Mouse (Mus musculus) heart, adult 2 months (tissue): Measurements from ENCODE around the gene Lmo7. TPM values are rescaled to one million over a fixed set of nuclear protein-coding genes. Genes with fewer than 3 reads are reported as not detected.
A peak's percentile ranks its signal among the peaks of the same experiment; 100 is the strongest.

Source experiments
- DNase-seq, 2 experiments: peaks; one replicate each; pipeline ENCODE4 v3.0.0; 2021
- H3K27ac ChIP-seq: fragments of 200-600 bp; 2 replicates; pipeline ENCODE4 v1.8.1; 2022
- H3K27me3 ChIP-seq: fragments of 200-500 bp; 2 replicates; pipeline ENCODE4 v1.6.1; 2012; ENCODE audit warnings: mild to moderate bottlenecking, low read length, inconsistent platforms, mixed read lengths; ENCODE audit not compliant: control insufficient read depth, insufficient read depth
- H3K36me3 ChIP-seq: fragments of 200-500 bp; 2 replicates; pipeline ENCODE4 v1.6.1; 2012; ENCODE audit warnings: low read length, inconsistent platforms; ENCODE audit not compliant: control insufficient read depth, insufficient read depth
- H3K4me1 ChIP-seq: fragments of 200-500 bp; 2 replicates; pipeline ENCODE4 v1.6.1; 2011; ENCODE audit warnings: low read length; ENCODE audit not compliant: control insufficient read depth, insufficient read depth
- H3K4me3 ChIP-seq: fragments of 200-600 bp; 2 replicates; pipeline ENCODE4 v1.8.1; 2022
- H3K79me2 ChIP-seq: fragments of 200-500 bp; replicated peaks from 2 replicates; pipeline ENCODE4 v1.6.1; 2012; ENCODE audit warnings: mild to moderate bottlenecking, inconsistent platforms, low read length, moderate library complexity, mixed read lengths; ENCODE audit not compliant: control insufficient read depth, insufficient read depth
- H3K9ac ChIP-seq: fragments of 200-500 bp; 2 replicates; pipeline ENCODE4 v1.6.1; 2012; ENCODE audit warnings: low read depth, mild to moderate bottlenecking, control low read depth, inconsistent platforms, low read length, mixed read lengths
- CTCF ChIP-seq: fragments of 200-600 bp; IDR thresholded peaks from 2 replicates; pipeline ENCODE4 v1.8.1; 2022; ENCODE audit warnings: antibody characterized with exemption, mild to moderate bottlenecking, moderate library complexity
- EP300 ChIP-seq: fragments of 200-500 bp; IDR thresholded peaks from 2 replicates; pipeline ENCODE4 v1.6.1; 2011; ENCODE audit warnings: low read depth, low read length, control low read depth; ENCODE audit not compliant: insufficient read depth
- POLR2A ChIP-seq: fragments of 200-500 bp; IDR thresholded peaks from 2 replicates; pipeline ENCODE4 v1.6.1; 2011; ENCODE audit warnings: mild to moderate bottlenecking, low read depth, low read length, control low read depth; ENCODE audit not compliant: insufficient read depth
- WGBS: fragments of 180-500 bp; shearing (Covaris S2); methylation state at CpG from one replicate; pipeline ENCODE4 v1.1.7; 2018; 5-methylcytosine and 5-hydroxymethylcytosine counted together
- intact Hi-C: fragments of 180-260 bp; cut with DNase I; formaldehyde crosslinking; loops from one replicate; pipeline ENCODE4 v1.15.1; 2025
- polyA plus RNA-seq: library from polyadenylated mRNA; depleted of rRNA; stranded (reverse); fragments of >200 nt; gene quantifications from 2 replicates; pipeline ENCODE4 v1.2.3, GENCODE M21; 2012
- total RNA-seq, 2 experiments: library from RNA; stranded (reverse); gene quantifications; 2 replicates each; pipeline ENCODE4 v1.2.3; 2021

The Lmo7 gene
- total and polyA plus RNA-seq, 3 experiments = 165 to 412 (median 336) TPM

DNA sequence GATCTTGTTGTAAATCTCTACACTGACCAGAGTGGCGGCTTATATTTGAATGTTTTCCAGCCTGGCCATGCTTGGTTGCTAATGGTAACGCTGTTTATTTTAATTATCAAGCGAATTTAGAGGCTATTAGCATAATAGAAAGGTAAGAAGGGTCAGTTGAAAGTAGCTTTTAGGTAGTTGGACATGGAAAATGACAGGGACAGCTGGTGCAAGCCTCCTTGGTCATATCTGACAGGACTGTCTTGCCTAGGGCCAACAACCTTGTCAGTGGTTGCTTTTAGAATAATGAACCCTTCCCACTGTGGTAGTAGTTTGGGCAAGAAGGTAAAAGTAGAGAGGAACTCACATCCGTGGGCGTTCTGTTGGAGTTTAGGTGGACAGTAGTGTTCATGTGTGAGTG is 111.5 kb downstream of the Lmo7 start:
- no peaks in the 10 kb centered on the region for H3K27me3 ChIP-seq
- WGBS = 65% methylated on average over 5 of the region's 5 CpGs
- TF ChIP-seq CTCF (no peak), EP300 (no peak), POLR2A (no peak)
- H3K36me3 ChIP-seq = peaks cover 13% of the 10 kb centered on the region
- H3K79me2 ChIP-seq = no peaks in the 10 kb centered on the region
- no peak for DNase-seq
- peak overlapping the region; percentile 86 for H3K9ac ChIP-seq
- peak overlapping the region; percentile 76 for H3K27ac ChIP-seq
- H3K4me3 ChIP-seq = peak overlapping the region; percentile 48
- H3K4me1 ChIP-seq = peaks cover 9% of the 10 kb centered on the region
- intact Hi-C loops = no loop called here

DNA sequence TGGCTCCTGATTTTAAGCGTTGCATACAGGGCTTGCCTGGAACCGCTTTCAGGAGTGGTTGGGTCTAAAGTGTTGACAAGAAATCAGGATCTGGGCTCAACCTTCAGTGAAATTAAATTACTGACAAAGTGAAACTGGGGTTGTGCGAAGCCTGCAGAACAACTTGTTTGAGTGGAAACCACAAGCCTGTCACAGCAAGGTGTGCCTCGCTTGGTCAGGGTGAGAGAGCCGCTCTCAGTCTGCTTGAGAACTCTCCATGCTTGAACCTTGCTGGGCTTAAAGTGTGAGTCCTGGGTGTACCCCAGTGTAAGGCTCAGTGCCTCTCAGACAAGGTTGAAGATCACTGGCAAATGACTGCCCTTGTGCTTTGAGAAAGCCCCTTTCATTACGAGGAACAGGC is 112.8 kb downstream of the Lmo7 start:
- intact Hi-C loops = no loop called here
- Histone ChIP-seq H3K4me1 (peaks cover 10% of the 10 kb centered on the region), H3K27ac (peak overlapping the region; percentile 76), H3K27me3 (no peaks in the 10 kb centered on the region), H3K36me3 (peaks cover 18% of the 10 kb centered on the region), H3K79me2 (no peaks in the 10 kb centered on the region), H3K4me3 (peak overlapping the region; percentile 48), H3K9ac (peak overlapping the region; percentile 81)
- 58% methylated on average over 6 of the region's 6 CpGs for WGBS
- TF ChIP-seq POLR2A (no peak), EP300 (no peak), CTCF (no peak)
- DNase-seq = no peak

DNA sequence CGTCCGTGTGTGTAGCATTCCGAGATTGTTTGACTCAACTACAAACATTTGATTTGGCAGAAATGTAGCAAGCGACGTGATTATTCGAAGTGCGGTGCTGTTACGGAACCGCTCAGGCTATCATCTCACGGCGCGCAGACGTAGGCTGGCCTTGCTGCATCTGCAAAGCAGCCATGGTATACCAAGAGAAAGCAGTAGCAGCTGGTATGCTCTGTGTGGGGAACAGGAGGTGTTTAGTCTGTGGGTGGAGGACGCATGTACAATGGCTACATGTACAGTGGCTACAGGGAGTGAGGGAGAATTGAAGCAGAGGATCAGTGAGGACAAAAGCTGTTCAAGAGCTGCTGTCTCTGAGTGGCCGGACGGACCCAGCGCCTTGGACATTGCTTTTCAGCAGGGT is 113.7 kb downstream of the Lmo7 start:
- Histone ChIP-seq H3K9ac (peak overlapping the region; percentile 32), H3K4me3 (peak overlapping the region; percentile 48), H3K27me3 (no peaks in the 10 kb centered on the region), H3K27ac (peak overlapping the region; percentile 76), H3K36me3 (peaks cover 22% of the 10 kb centered on the region), H3K4me1 (peaks cover 11% of the 10 kb centered on the region), H3K79me2 (no peaks in the 10 kb centered on the region)
- intact Hi-C loops = loop anchor here (1.0 kb wide), 1 partner anchor 43 kb away; no protein-coding TSS in a partner anchor
- DNase-seq = peak in 1 of 2 experiments; percentile 34
- no peak for TF ChIP-seq POLR2A
- TF ChIP-seq CTCF = no peak
- no peak for TF ChIP-seq EP300
- 72% methylated on average over 17 of the region's 17 CpGs for WGBS

DNA sequence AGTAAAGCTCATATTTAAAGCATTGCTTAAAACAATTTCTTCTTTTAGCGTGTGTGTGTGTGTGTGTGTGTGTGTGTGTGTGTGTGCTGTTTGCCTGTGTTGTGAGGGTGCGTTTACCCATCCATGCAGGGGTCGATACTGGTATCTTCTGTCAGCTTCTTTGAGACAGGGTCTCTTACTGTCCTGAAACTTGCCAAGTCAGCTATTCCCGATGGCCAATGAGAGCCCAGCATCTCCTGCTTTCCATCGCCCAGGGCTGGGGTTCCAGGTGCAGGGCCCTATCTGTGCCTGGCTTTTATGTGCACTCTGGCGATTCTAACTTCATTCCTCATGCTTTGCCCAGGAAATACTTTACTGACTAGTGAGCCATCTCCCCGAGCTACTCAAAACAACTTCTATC is 114.7 kb downstream of the Lmo7 start:
- intact Hi-C loops = no loop called here
- WGBS = 51% methylated on average over 7 of the region's 7 CpGs
- Histone ChIP-seq H3K9ac (peak overlapping the region; percentile 56), H3K27ac (peak overlapping the region; percentile 76), H3K36me3 (peaks cover 21% of the 10 kb centered on the region), H3K27me3 (no peaks in the 10 kb centered on the region), H3K79me2 (peaks cover 2% of the 10 kb centered on the region), H3K4me3 (peak overlapping the region; percentile 10; the same call in 1 of the 2 replicates), H3K4me1 (peaks cover 16% of the 10 kb centered on the region)
- no peak for TF ChIP-seq CTCF
- TF ChIP-seq POLR2A = no peak
- no peak for TF ChIP-seq EP300
- no peak for DNase-seq

DNA sequence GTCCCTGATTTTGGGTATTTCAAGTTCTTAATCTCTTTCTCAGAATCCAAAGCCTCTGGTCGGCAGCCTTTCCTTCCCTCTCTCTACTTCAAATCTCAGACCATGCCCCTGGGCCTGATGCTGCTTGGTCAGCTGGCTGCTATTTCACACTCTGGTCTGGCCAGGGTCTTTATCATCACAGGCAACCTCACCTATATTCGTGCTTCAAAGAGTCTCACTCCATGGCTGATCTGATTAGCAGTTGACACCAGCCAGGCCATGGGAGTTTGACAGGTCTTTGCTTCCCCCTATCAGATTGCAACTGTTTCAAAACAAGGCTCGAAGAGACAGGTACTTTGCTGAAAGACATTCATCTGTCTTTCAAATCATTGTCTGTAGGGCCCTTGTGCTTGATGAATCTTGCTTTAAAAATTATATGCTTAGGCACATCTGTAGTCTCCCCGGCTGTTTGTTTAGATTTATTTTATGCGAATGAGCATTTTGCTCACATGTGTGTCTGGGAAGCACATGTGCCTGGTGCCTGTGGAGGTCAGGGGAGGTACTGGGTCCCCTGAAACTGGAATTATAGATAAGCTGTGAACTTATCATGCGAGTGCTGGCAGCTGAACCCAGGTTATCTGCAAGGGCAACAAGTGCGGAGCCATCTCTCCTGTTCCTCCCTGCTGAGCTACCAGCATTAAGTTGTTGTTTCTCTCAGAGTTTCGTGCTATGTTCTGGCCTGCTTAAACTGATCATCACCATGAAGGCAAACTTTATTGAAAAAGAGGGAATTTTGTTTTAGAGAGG is 116.5 kb downstream of the Lmo7 start:
- Histone ChIP-seq H3K36me3 (peaks cover 23% of the 10 kb centered on the region), H3K4me3 (no peak overlapping the region), H3K27me3 (no peaks in the 10 kb centered on the region), H3K27ac (peak overlapping the region; percentile 72), H3K4me1 (peaks cover 14% of the 10 kb centered on the region), H3K79me2 (peaks cover 2% of the 10 kb centered on the region), H3K9ac (peak overlapping the region; percentile 62)
- intact Hi-C loops = loop anchor here (2.0 kb wide), 1 partner anchor 21 kb away; no protein-coding TSS in a partner anchor
- whole genome bisulfite sequencing = 44% methylated on average over 8 of the region's 8 CpGs
- TF ChIP-seq CTCF = no peak
- TF ChIP-seq POLR2A = 0 out of 2 replicates have a peak, but pooled peaks have one; percentile 1
- TF ChIP-seq EP300 = no peak
- DNase-seq = no peak

DNA sequence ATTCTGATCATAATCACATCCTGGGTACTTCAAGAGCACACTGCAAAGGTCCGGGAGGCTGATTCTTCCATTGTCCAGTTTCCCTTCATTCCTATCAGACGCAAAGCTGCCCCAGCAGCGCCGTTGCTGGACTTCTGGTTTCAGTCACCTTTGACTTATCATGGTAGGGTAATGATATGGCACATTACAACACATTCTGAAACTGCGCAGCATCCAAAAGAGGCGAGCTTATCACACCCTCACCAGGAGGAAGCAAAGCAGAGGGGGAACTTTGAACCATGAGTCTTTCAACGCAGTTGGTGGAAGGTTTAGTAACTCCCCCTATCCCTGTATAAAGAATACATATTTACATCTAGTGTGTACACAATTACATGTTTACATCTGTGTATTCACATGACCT is 117.8 kb downstream of the Lmo7 start:
- WGBS = 32% methylated on average over 7 of the region's 7 CpGs
- Histone ChIP-seq H3K36me3 (peaks cover 23% of the 10 kb centered on the region), H3K4me3 (no peak overlapping the region), H3K79me2 (peaks cover 2% of the 10 kb centered on the region), H3K27me3 (no peaks in the 10 kb centered on the region), H3K27ac (peak overlapping the region; percentile 72), H3K4me1 (peaks cover 15% of the 10 kb centered on the region), H3K9ac (no peak overlapping the region)
- intact Hi-C loops = loop anchor here (2.0 kb wide), 1 partner anchor 19 kb away; no protein-coding TSS in a partner anchor
- no peak for TF ChIP-seq EP300
- no peak for TF ChIP-seq CTCF
- TF ChIP-seq POLR2A = no peak
- DNase-seq = no peak
